Mouse (Mus musculus) lung, postnatal 0 days (tissue): ENCODE measurements at regions not wholly inside any gene's neighbourhood (a gene's known extent, or its start where the extent isn't known, plus 50 kb on each side); places are given as distances from the start of the nearest gene placed in this dataset.

Experiments used
- CTCF ChIP-seq: IDR thresholded peaks from 2 replicates; pipeline ENCODE4 v1.5.1; 2016; ENCODE audit warnings: antibody characterized with exemption, mild to moderate bottlenecking
- EP300 ChIP-seq: IDR thresholded peaks from 2 replicates; pipeline ENCODE4 v1.6.1; 2016; ENCODE audit warnings: antibody characterized with exemption, mild to moderate bottlenecking, control low read depth

DNA sequence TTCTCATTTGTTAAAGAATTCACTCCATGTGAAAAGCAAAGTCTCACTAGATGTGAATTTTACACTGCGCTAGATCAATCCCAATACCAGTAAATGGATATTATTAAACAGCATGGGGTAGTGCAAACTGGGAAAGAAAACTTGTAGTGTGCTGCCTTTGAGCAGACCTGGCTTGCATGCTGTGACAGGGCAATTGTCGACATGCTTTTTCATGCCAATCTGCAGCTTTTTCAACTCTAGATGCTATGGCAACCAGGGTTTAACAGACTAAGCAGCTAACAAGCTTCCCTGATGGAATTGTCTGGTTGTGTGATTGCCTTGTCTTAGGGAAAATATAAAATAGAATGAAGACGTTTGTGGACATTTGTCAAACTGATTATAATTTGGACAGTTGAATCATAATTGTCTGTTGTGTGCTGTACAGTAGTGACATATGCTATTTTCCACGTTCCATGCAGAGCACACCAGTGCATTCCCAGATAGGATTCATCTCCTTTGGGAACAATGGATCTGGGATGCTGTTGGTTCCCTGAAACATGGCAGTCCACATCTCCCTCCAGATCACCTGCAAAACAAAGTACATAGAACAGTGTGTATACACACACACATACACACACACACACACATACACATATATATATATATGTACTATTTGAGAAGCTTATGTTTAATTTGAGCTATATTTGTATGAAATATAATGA lies 99.2 kb downstream of the Gm43517 start:
- TF ChIP-seq CTCF (no peak), EP300 (no peak)
